Mouse (Mus musculus) CH12.LX (cell line): ENCODE data around the gene Gm49388.

Experiments
- MAX ChIP-seq: IDR thresholded peaks from 2 replicates; pipeline ENCODE4 v1.6.1; 2011; ENCODE audit warnings: low read length, improper control_type of control experiment
- NELFE ChIP-seq: IDR thresholded peaks from 2 replicates; pipeline ENCODE4 v1.6.1; 2011; ENCODE audit warnings: low read depth, low read length, improper control_type of control experiment
- POLR2A ChIP-seq: IDR thresholded peaks from 2 replicates; pipeline ENCODE4 v1.6.1; 2011; ENCODE audit warnings: low read depth, mild to moderate bottlenecking, improper control_type of control experiment, low read length
- ZC3H11A ChIP-seq: IDR thresholded peaks from 2 replicates; pipeline ENCODE4 v1.6.1; 2012; ENCODE audit warnings: low read depth, mild to moderate bottlenecking, inconsistent platforms, low read length, improper control_type of control experiment

DNA sequence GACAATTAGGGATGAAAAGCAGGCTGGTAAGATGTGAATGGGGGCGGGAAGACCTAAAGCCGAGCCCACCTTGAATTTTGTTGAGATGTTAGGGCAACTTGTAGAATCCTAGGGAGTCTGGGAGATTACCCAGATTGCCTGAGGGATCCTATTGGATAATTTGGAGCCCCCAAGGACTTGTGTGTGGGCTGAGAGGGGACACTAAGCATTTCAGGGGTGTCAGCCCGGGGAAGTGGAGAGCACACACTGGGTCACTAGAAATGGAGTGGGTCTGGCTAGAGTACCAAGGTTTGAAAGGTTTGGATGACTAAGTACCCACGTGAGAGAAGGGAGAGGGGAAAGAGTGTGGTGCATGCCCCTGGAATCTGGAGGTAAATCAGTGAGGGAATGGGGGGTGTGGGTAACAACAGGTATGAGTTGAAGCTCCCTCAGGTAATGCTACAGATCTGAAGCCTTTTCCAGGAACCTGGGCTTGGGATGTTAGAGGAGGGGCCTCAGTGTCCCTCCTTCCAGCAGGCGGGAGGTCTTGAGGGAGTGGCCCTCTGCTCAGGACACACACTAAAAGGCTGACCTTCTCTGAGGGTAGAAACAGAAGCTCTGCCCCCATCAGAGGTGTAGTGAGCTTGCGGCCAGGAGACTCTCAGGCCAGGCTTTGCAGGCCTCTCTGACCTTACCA is 37.7 kb upstream of the Gm49388 start:
- TF ChIP-seq NELFE (no peak), POLR2A (no peak), MAX (no peak), ZC3H11A (no peak)
